Mouse (Mus musculus) small intestine, adult 10 weeks (tissue): Measurements from ENCODE around the gene Pphln1. TPM values are rescaled to one million over a fixed set of nuclear protein-coding genes. Genes with fewer than 3 reads are reported as not detected.

ENCODE experiments used
- polyA plus RNA-seq: library from polyadenylated mRNA; stranded (reverse); fragments of 350-450 nt; fragmentation: Illumina TruSeq; extraction: RNeasy Lipid Tissue Mini Kit (QIAGEN cat#74804); gene quantifications from one replicate; pipeline ENCODE4 v1.2.3, GENCODE M21; 2014; ENCODE audit warnings: low replicate concordance

Pphln1 gene
- polyA plus RNA-seq = 22.6 TPM

GRCm38 (mm10) chr15:93397826-93398698 lies at the start of gene Pphln1, which contains the start of gene Zcrb1:
Gene Pphln1, plus strand, starts transcription at chr15:93398350.
Gene Zcrb1, minus strand, starts transcription at chr15:93398334.

Other genes with a start within 250 kb of the Pphln1 start
- 21.1 TPM for gene Gxylt1, start 123.2 kb upstream of the Pphln1 start, polyA plus RNA-seq
- 44.6 TPM for gene Yaf2, start 61.4 kb upstream of the Pphln1 start, polyA plus RNA-seq
- gene Zcrb1, start within 50 bp of the Pphln1 start, polyA plus RNA-seq = 261 TPM
- 2.3 TPM for gene Prickle1, start 197.5 kb downstream of the Pphln1 start, polyA plus RNA-seq